Comparison of ENCODE assay signal across 31 mouse cellular contexts in the genomic region with DNA sequence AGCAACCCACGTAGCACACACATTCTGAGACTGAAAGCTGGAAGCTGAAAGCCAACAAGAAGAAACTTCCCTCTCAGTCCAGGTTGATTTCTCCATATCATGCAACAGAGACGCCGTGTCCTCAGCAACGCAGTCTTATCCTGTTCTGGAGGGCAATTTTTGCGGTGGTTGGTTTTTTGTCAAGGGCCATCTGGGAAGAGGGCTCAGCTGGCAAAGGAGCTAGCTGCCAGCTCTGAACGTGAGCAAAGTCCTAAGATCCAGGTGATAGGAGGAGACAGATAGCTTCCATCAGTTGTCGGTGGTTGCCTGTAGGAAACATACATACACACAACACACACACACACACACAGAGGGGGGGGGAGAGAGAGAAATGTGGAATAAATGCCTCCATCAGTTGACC.
"Had no signal": no experiment of that assay in that cellular context is flagged by ENCODE, and none has a peak within 500 bp of the region (broad histone marks: within the 10 kb centered on the region; RNA-seq: fewer than 3 reads in every experiment).

No protein-coding gene starts in this region.

- H3K9ac ChIP-seq: limb, embryonic 12.5 days; limb, embryonic 13.5 days; limb, embryonic 15.5 days; liver, embryonic 12.5 days; liver, embryonic 13.5 days; liver, embryonic 14.5 days; liver, embryonic 15.5 days; liver, postnatal 0 days; lung, embryonic 14.5 days; lung, embryonic 15.5 days; midbrain, embryonic 12.5 days; midbrain, embryonic 13.5 days; midbrain, embryonic 15.5 days had no signal

- H3K9me3 ChIP-seq: limb, embryonic 10.5 days; limb, embryonic 12.5 days; limb, embryonic 13.5 days; limb, embryonic 15.5 days; liver, embryonic 12.5 days; liver, embryonic 13.5 days; liver, embryonic 15.5 days; lung, embryonic 15.5 days; megakaryocyte, embryonic 14.5 days; midbrain, embryonic 10.5 days; midbrain, embryonic 12.5 days; midbrain, embryonic 13.5 days; midbrain, embryonic 15.5 days had no signal

- H3K4me2 ChIP-seq: limb, embryonic 12.5 days; limb, embryonic 13.5 days; limb, embryonic 15.5 days; liver, embryonic 11.5 days; liver, embryonic 12.5 days; liver, embryonic 13.5 days; liver, embryonic 15.5 days; lung, embryonic 14.5 days; lung, embryonic 15.5 days; midbrain, embryonic 11.5 days; midbrain, embryonic 12.5 days; midbrain, embryonic 13.5 days; midbrain, embryonic 15.5 days had no signal

- H3K4me1 ChIP-seq: limb, embryonic 10.5 days; limb, embryonic 12.5 days; limb, embryonic 13.5 days; limb, embryonic 15.5 days; lung, embryonic 15.5 days; midbrain, embryonic 12.5 days; midbrain, embryonic 15.5 days had no signal

- H3K27me3 ChIP-seq: limb, embryonic 12.5 days; limb, embryonic 13.5 days; limb, embryonic 15.5 days; liver, embryonic 12.5 days; liver, embryonic 13.5 days; liver, embryonic 15.5 days; lung, embryonic 15.5 days; midbrain, embryonic 12.5 days; midbrain, embryonic 13.5 days; midbrain, embryonic 15.5 days had no signal

- ATAC-seq: liver, embryonic 12.5 days; liver, postnatal 0 days; lung, postnatal 0 days; midbrain, embryonic 13.5 days; midbrain, embryonic 15.5 days; midbrain, embryonic 16.5 days had no signal

- H3K36me3 ChIP-seq: limb, embryonic 10.5 days; limb, embryonic 12.5 days; limb, embryonic 13.5 days; limb, embryonic 15.5 days; liver, embryonic 12.5 days; liver, embryonic 13.5 days; liver, embryonic 15.5 days; lung, embryonic 15.5 days; midbrain, embryonic 10.5 days; midbrain, embryonic 12.5 days; midbrain, embryonic 13.5 days; midbrain, embryonic 15.5 days had no signal

- H3K27ac ChIP-seq: limb, embryonic 10.5 days; limb, embryonic 12.5 days; limb, embryonic 13.5 days; limb, embryonic 15.5 days; liver, embryonic 12.5 days; liver, embryonic 13.5 days; liver, embryonic 14.5 days; liver, embryonic 15.5 days; lung, embryonic 15.5 days; macrophage; midbrain, embryonic 10.5 days; midbrain, embryonic 12.5 days; midbrain, embryonic 13.5 days; midbrain, embryonic 15.5 days had no signal

- H3K4me3 ChIP-seq: limb, embryonic 10.5 days; limb, embryonic 12.5 days; limb, embryonic 13.5 days; limb, embryonic 15.5 days; liver, embryonic 12.5 days; liver, embryonic 13.5 days; liver, embryonic 15.5 days; lung, embryonic 15.5 days; megakaryocyte, embryonic 14.5 days; midbrain, embryonic 10.5 days; midbrain, embryonic 12.5 days; midbrain, embryonic 13.5 days; midbrain, embryonic 15.5 days; myocyte had no signal

- DNase-seq: left cerebral cortex, postnatal 4 days; liver; liver, embryonic 13.5 days; liver, postnatal 0 days; lung, adult 18-20 months; lung, adult 2 months; lung, embryonic 14.5 days; lung, postnatal 10 days; lung, postnatal 14 days; lung, postnatal 36 days; lung, postnatal 4 days; midbrain, embryonic 14.5 days had no signal
